Comparison of ENCODE assay signal across 20 mouse cellular contexts in the genomic region with DNA sequence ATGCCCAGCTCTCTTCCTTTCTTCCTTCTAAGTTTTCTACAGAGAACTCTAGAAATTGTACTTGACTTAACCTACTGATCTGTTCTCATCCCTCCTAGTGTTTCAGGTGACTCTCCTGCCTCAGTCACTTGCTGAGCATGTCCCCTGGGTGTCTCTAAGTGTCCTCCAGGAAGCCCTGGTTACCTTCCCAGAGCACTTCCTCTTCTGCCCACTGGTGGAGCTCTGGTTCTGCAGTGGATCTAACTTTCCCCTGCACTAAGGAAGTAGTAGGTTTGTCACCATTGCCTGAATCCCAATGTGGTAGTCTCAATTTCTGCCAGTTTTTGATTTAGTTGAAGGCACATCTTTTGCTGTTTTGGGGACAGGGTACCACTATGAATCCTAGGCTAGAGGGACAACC. TPM values are rescaled to one million over a fixed set of nuclear protein-coding genes. Genes with fewer than 3 reads are reported as not detected.
DNase-seq lines count a peak whose midpoint lies in the region; ATAC-seq and TF ChIP-seq lines count a peak whose summit lies in the region.
"Had no signal": no experiment of that assay in that cellular context is flagged by ENCODE, and none has a peak within 500 bp of the region (broad histone marks: within the 10 kb centered on the region; RNA-seq: fewer than 3 reads in every experiment).

No protein-coding gene starts in this region.

- H3K4me2 ChIP-seq in lung, postnatal 0 days (replicated peaks; ENCODE audit: low read depth, low read length) = no peak overlapping the region
- H3K4me2 ChIP-seq: embryonic facial prominence, embryonic 13.5 days; heart, embryonic 11.5 days; hindbrain, embryonic 12.5 days; liver, embryonic 13.5 days; stomach, embryonic 15.5 days had no signal

- H3K9me3 ChIP-seq in lung, postnatal 0 days (ENCODE audit: low read length) = no peaks in the 10 kb centered on the region
- no peaks in the 10 kb centered on the region for H3K9me3 ChIP-seq in hindbrain, embryonic 10.5 days
- H3K9me3 ChIP-seq: embryonic facial prominence, embryonic 13.5 days; hindbrain, embryonic 12.5 days; liver, embryonic 13.5 days; megakaryocyte, embryonic 14.5 days; stomach, embryonic 15.5 days had no signal

- TF ChIP-seq EP300 in lung, postnatal 0 days (IDR thresholded peaks at IDR 0.05) = no peak

- no peak for ATAC-seq in lung, postnatal 0 days
- ATAC-seq: forebrain, embryonic 14.5 days; midbrain, embryonic 16.5 days had no signal

- no peaks in the 10 kb centered on the region for H3K27me3 ChIP-seq in lung, postnatal 0 days (replicated peaks; ENCODE audit: insufficient read depth, low read length)
- H3K27me3 ChIP-seq in hindbrain, embryonic 10.5 days (ENCODE audit: insufficient read depth, poor library complexity, severe bottlenecking) = no peaks in the 10 kb centered on the region
- H3K27me3 ChIP-seq: embryonic facial prominence, embryonic 13.5 days; hindbrain, embryonic 12.5 days; liver, embryonic 13.5 days; stomach, embryonic 15.5 days had no signal

- H3K36me3 ChIP-seq in lung, postnatal 0 days (ENCODE audit: insufficient read depth, low read length) = no peaks in the 10 kb centered on the region
- H3K36me3 ChIP-seq in hindbrain, embryonic 10.5 days = peaks cover 6% of the 10 kb centered on the region
- H3K36me3 ChIP-seq: embryonic facial prominence, embryonic 13.5 days; hindbrain, embryonic 12.5 days; stomach, embryonic 15.5 days had no signal

- H3K4me1 ChIP-seq in lung, postnatal 0 days (ENCODE audit: insufficient read depth, low read depth, low read length) = no peaks in the 10 kb centered on the region
- H3K4me1 ChIP-seq in hindbrain, embryonic 10.5 days (replicated peaks) = peaks cover 5% of the 10 kb centered on the region; the same call in 1 of the 2 replicates
- H3K4me1 ChIP-seq: embryonic facial prominence, embryonic 13.5 days; hindbrain, embryonic 12.5 days; liver, embryonic 13.5 days; megakaryocyte, embryonic 14.5 days; stomach, embryonic 15.5 days had no signal

- no peak overlapping the region for H3K9ac ChIP-seq in lung, postnatal 0 days (replicated peaks; ENCODE audit: low read depth)
- H3K9ac ChIP-seq: embryonic facial prominence, embryonic 13.5 days; hindbrain, embryonic 12.5 days; liver, embryonic 13.5 days; stomach, embryonic 15.5 days had no signal

- no peak overlapping the region for H3K4me3 ChIP-seq in lung, postnatal 0 days (ENCODE audit: low read depth, low read length)
- H3K4me3 ChIP-seq in hindbrain, embryonic 10.5 days = no peak overlapping the region
- H3K4me3 ChIP-seq: embryonic facial prominence, embryonic 13.5 days; hindbrain, embryonic 12.5 days; liver, embryonic 13.5 days; megakaryocyte, embryonic 14.5 days; stomach, embryonic 15.5 days had no signal

- TF ChIP-seq CTCF in lung, postnatal 0 days (IDR thresholded peaks at IDR 0.05) = peak; percentile 27; the same call in 1 of the 2 replicates

- no peak overlapping the region for H3K27ac ChIP-seq in lung, postnatal 0 days (ENCODE audit: low read length)
- H3K27ac ChIP-seq in hindbrain, embryonic 10.5 days = no peak overlapping the region
- H3K27ac ChIP-seq: embryonic facial prominence, embryonic 13.5 days; hindbrain, embryonic 12.5 days; liver, embryonic 13.5 days; stomach, embryonic 15.5 days had no signal

- DNase-seq in lung, postnatal 0 days (ENCODE audit: low spot score) = no peak
- no peak for DNase-seq in lung, postnatal 14 days
- DNase-seq in ES-CJ7 (ENCODE audit: low read depth, low spot score) = peak; percentile 7
- DNase-seq in induced T-regulatory cell, adult 2 months (ENCODE audit: low read depth) = peak; percentile 27
- no peak for DNase-seq in layer of hippocampus, adult 8-10 months (ENCODE audit: low spot score in 2 of 2)
- no peak for DNase-seq in hindbrain, embryonic 10.5 days (ENCODE audit: low spot score)
- DNase-seq in adrenal gland, adult 8-10 months = no peak
- DNase-seq: adrenal gland, postnatal 10 days; cerebellum, adult 9-11 months; heart, postnatal 10 days; liver, embryonic 13.5 days; right cerebral cortex, postnatal 25 days; thymus, adult 2 months had no signal

RNA-seq across cellular contexts. Expression of a gene that starts 38.8 kb away (rescaled TPM):
- 11.8 and 12.5 TPM in 2 replicates for polyA plus RNA-seq in lung, postnatal 0 days (2015; fragmentation: Nextera tagmentation; extraction: Ambion mirVana)
- 10 to 100 TPM; 38.7 to 43.0 (median 41.5) TPM for total RNA-seq in layer of hippocampus, adult 8-10 months (2022)
- 58.4 and 63.2 TPM in 2 replicates for polyA plus RNA-seq in hindbrain, embryonic 10.5 days (2016; fragmentation: Nextera tagmentation; extraction: Ambion mirVana)
- total RNA-seq in adrenal gland, adult 8-10 months (2022) = 10 to 100 TPM; 36.6 to 80.9 (median 60.9) TPM

RNA-seq across cellular contexts. Expression of a gene that starts 51.7 kb away (rescaled TPM):
- 1.4 and 1.8 TPM in 2 replicates for polyA plus RNA-seq in lung, postnatal 0 days (2015; fragmentation: Nextera tagmentation; extraction: Ambion mirVana)
- total RNA-seq in layer of hippocampus, adult 8-10 months (2022) = 1 to 10 TPM in 1 of 4 experiments, under 1 TPM in 3; 0.43 to 1.5 (median 0.61) TPM
- polyA plus RNA-seq in hindbrain, embryonic 10.5 days (2016; fragmentation: Nextera tagmentation; extraction: Ambion mirVana) = 30.8 and 42.6 TPM in 2 replicates
- total RNA-seq in adrenal gland, adult 8-10 months (2022) = 1 to 10 TPM in 2 of 4 experiments, under 1 TPM in 2; 0.54 to 3.2 (median 1.1) TPM

Comparison
In these comparisons a context has a peak if more than half of its experiments do, and no peak if none do; other contexts are left out.
1. DNase-seq: peak in ES-CJ7 (single experiment) and induced T-regulatory cell, adult 2 months (single experiment); none in lung, postnatal 0 days (single experiment), lung, postnatal 14 days (single experiment), layer of hippocampus, adult 8-10 months (0 of 2), hindbrain, embryonic 10.5 days (single experiment) and adrenal gland, adult 8-10 months (single experiment).